Mouse (Mus musculus) limb, embryonic 11.5 days (tissue): ENCODE measurements around the gene Gcsh. TPM values are rescaled to one million over a fixed set of nuclear protein-coding genes. Genes with fewer than 3 reads are reported as not detected.
A peak's percentile ranks its signal among the peaks of the same experiment; 100 is the strongest.

Experiments used
- ATAC-seq: fragments of 200-750 bp; cut with Nextera tagmentation; 2 replicates; pipeline ENCODE4 v1.8.0; 2017; ENCODE audit warnings: low read depth; ENCODE audit not compliant: insufficient number of reproducible peaks, low FRiP score, low TSS enrichment
- DNase-seq: peaks from one replicate; pipeline ENCODE4 v3.0.0-alpha.2; 2015; ENCODE audit warnings: low spot score
- H3K27ac ChIP-seq: fragments of 300-500 bp; sonication (generic); replicated peaks from 2 replicates; pipeline ENCODE4 v1.5.1; 2014; ENCODE audit warnings: low read depth, mild to moderate bottlenecking, low read length
- H3K27me3 ChIP-seq: fragments of 300-500 bp; sonication (generic); 2 replicates; pipeline ENCODE4 v1.6.1; 2014; ENCODE audit warnings: mild to moderate bottlenecking, low read length, mixed read lengths; ENCODE audit not compliant: control insufficient read depth, insufficient read depth
- H3K36me3 ChIP-seq: fragments of 300-500 bp; sonication (generic); 2 replicates; pipeline ENCODE4 v1.6.1; 2014; ENCODE audit warnings: mild to moderate bottlenecking, low read length, moderate library complexity, mixed read lengths; ENCODE audit not compliant: control insufficient read depth, insufficient read depth
- H3K4me1 ChIP-seq: fragments of 300-500 bp; sonication (generic); 2 replicates; pipeline ENCODE4 v1.6.1; 2014; ENCODE audit warnings: low read length, mixed read lengths; ENCODE audit not compliant: control insufficient read depth, insufficient read depth
- H3K4me2 ChIP-seq: fragments of 300-500 bp; sonication (generic); 2 replicates; pipeline ENCODE4 v1.6.1; 2014; ENCODE audit warnings: low read depth, mild to moderate bottlenecking, moderate library complexity; ENCODE audit not compliant: severe bottlenecking
- H3K4me3 ChIP-seq: fragments of 300-500 bp; sonication (generic); 2 replicates; pipeline ENCODE4 v1.5.1; 2014; ENCODE audit warnings: low read depth, low read length
- H3K9ac ChIP-seq: fragments of 300-500 bp; sonication (generic); 2 replicates; pipeline ENCODE4 v1.6.1; 2014; ENCODE audit warnings: mild to moderate bottlenecking, low read length
- H3K9me3 ChIP-seq: fragments of 300-500 bp; sonication (generic); 2 replicates; pipeline ENCODE4 v1.6.1; 2016; ENCODE audit warnings: low read length; ENCODE audit not compliant: control insufficient read depth
- WGBS: fragments of 180-500 bp; shearing (Covaris S2); extraction: QIAGEN DNeasy Blood & Tissue Kit; methylation state at CpG from one replicate; pipeline ENCODE4 v1.1.7; 2014; 5-methylcytosine and 5-hydroxymethylcytosine counted together
- polyA plus RNA-seq: library from polyadenylated mRNA; unstranded; fragments of >200 nt; fragmentation: Nextera tagmentation; extraction: Ambion mirVana; gene quantifications from 2 replicates; pipeline ENCODE4 v1.2.1, GENCODE M21; 2014

Gcsh gene
- polyA plus RNA-seq, 1 experiment from 2014 or later = 172 TPM

GRCm38 (mm10) chr8:116992176-116992971 is 963 bp downstream of the Gcsh start:
- no peak overlapping the region for H3K27ac ChIP-seq
- peak; percentile 38 for DNase-seq
- WGBS = 17% methylated on average over 23 of the region's 23 CpGs

GRCm38 (mm10) chr8:116991241-116991640 is 2.1 kb downstream of the Gcsh start:
- Histone ChIP-seq H3K4me2 (no peak overlapping the region), H3K9ac (no peak overlapping the region), H3K27me3 (no peaks in the 10 kb centered on the region), H3K36me3 (no peaks in the 10 kb centered on the region; the same call in 1 of the 2 replicates), H3K27ac (no peak overlapping the region), H3K4me3 (no peak overlapping the region), H3K9me3 (no peaks in the 10 kb centered on the region), H3K4me1 (peaks cover 7% of the 10 kb centered on the region; the same call in 1 of the 2 replicates)
- DNase-seq (no peak), ATAC-seq (no peak)
- WGBS = 89% methylated on average over 8 of the region's 8 CpGs

More at GRCm38 (mm10) chr8:116992176-116992971, 963 bp downstream of the Gcsh start:
- Histone ChIP-seq H3K4me2 (peak overlapping the region; percentile 68), H3K9me3 (no peaks in the 10 kb centered on the region), H3K9ac (peak overlapping the region; percentile 63), H3K27me3 (no peaks in the 10 kb centered on the region), H3K4me1 (peaks cover 7% of the 10 kb centered on the region; the same call in 1 of the 2 replicates), H3K4me3 (peak overlapping the region; percentile 53), H3K36me3 (no peaks in the 10 kb centered on the region)
- ATAC-seq = no peak

- H3K27ac ChIP-seq = no peak overlapping the region
- peaks cover 7% of the 10 kb centered on the region; the same call in 1 of the 2 replicates for H3K4me1 ChIP-seq
- no peak overlapping the region for H3K4me2 ChIP-seq
- H3K36me3 ChIP-seq = peaks cover 6% of the 10 kb centered on the region; the same call in 1 of the 2 replicates
- no peaks in the 10 kb centered on the region for H3K9me3 ChIP-seq
- H3K4me3 ChIP-seq = no peak overlapping the region
- H3K27me3 ChIP-seq = no peaks in the 10 kb centered on the region
- 91% methylated on average over 3 of the region's 3 CpGs for WGBS
- no peak for DNase-seq
- ATAC-seq = no peak
- no peak overlapping the region for H3K9ac ChIP-seq
Measured at GRCm38 (mm10) chr8:116989842-116990241, 3.5 kb downstream of the Gcsh start.

GRCm38 (mm10) chr8:116980117-116980516 is 13.2 kb downstream of the Gcsh start:
- H3K4me1 ChIP-seq = no peaks in the 10 kb centered on the region
- 25% methylated on average over 4 of the region's 4 CpGs for WGBS
- H3K27ac ChIP-seq = no peak overlapping the region
- DNase-seq (peak; percentile 77), ATAC-seq (no peak)
- no peak overlapping the region for H3K4me2 ChIP-seq
- no peak overlapping the region for H3K9ac ChIP-seq
- H3K9me3 ChIP-seq = no peaks in the 10 kb centered on the region
- H3K4me3 ChIP-seq = no peak overlapping the region
- H3K27me3 ChIP-seq = no peaks in the 10 kb centered on the region
- peaks cover 3% of the 10 kb centered on the region; the same call in 1 of the 2 replicates for H3K36me3 ChIP-seq

- H3K9ac ChIP-seq = no peak within 1 kb of the TSS
- no peaks in the 10 kb centered on the region for H3K36me3 ChIP-seq
- H3K4me2 ChIP-seq = peak within 1 kb of the TSS; percentile 69
- no peaks in the 10 kb centered on the region for H3K9me3 ChIP-seq
- DNase-seq (peak; percentile 99), ATAC-seq (peak; percentile 99)
- H3K27me3 ChIP-seq = no peaks in the 10 kb centered on the region
- under 1% methylated on average over 46 of the region's 46 CpGs for WGBS
- H3K4me3 ChIP-seq = peak within 1 kb of the TSS; percentile 53
- no peak within 1 kb of the TSS for H3K27ac ChIP-seq
- H3K4me1 ChIP-seq = no peaks in the 10 kb centered on the region
Measured at GRCm38 (mm10) chr8:116978631-116979256, 14.6 kb downstream of the Gcsh start, which contains the start of gene 1700030J22Rik. Gene 1700030J22Rik, minus strand, starts transcription at chr8:116978959.

GRCm38 (mm10) chr8:116978052-116978451 is 15.3 kb downstream of the Gcsh start:
- H3K27ac ChIP-seq = no peak overlapping the region

GRCm38 (mm10) chr8:116975606-116976005 is 17.7 kb downstream of the Gcsh start:
- H3K4me3 ChIP-seq = no peak overlapping the region
- DNase-seq (no peak), ATAC-seq (no peak)
- no peak overlapping the region for H3K4me2 ChIP-seq
- no peaks in the 10 kb centered on the region for H3K27me3 ChIP-seq
- no peak overlapping the region for H3K27ac ChIP-seq
- H3K9me3 ChIP-seq = no peaks in the 10 kb centered on the region
- H3K4me1 ChIP-seq = no peaks in the 10 kb centered on the region
- WGBS = 60% methylated on average over 5 of the region's 5 CpGs
- no peak overlapping the region for H3K9ac ChIP-seq
- H3K36me3 ChIP-seq = no peaks in the 10 kb centered on the region

More at GRCm38 (mm10) chr8:116978052-116978451, 15.3 kb downstream of the Gcsh start:
- H3K27me3 ChIP-seq = no peaks in the 10 kb centered on the region
- no peak overlapping the region for H3K9ac ChIP-seq
- ATAC-seq (no peak), DNase-seq (no peak)
- H3K9me3 ChIP-seq = no peaks in the 10 kb centered on the region
- H3K4me1 ChIP-seq = no peaks in the 10 kb centered on the region
- 38% methylated on average over 8 of the region's 8 CpGs for WGBS
- no peaks in the 10 kb centered on the region for H3K36me3 ChIP-seq
- peak overlapping the region; percentile 53 for H3K4me3 ChIP-seq
- peak overlapping the region; percentile 69 for H3K4me2 ChIP-seq

GRCm38 (mm10) chr8:116975066-116975465 is 18.3 kb downstream of the Gcsh start:
- no peaks in the 10 kb centered on the region for H3K4me1 ChIP-seq
- WGBS = 33% methylated on average over 5 of the region's 5 CpGs
- no peak overlapping the region for H3K9ac ChIP-seq
- no peak for DNase-seq
- no peak overlapping the region for H3K27ac ChIP-seq
- H3K36me3 ChIP-seq = no peaks in the 10 kb centered on the region
- ATAC-seq = no peak
- H3K9me3 ChIP-seq = no peaks in the 10 kb centered on the region
- no peak overlapping the region for H3K4me2 ChIP-seq
- H3K4me3 ChIP-seq = no peak overlapping the region
- H3K27me3 ChIP-seq = no peaks in the 10 kb centered on the region
